Mouse (Mus musculus) liver, embryonic 16.5 days (tissue): Measurements from ENCODE around the gene Hist1h3h. TPM values are rescaled to one million over a fixed set of nuclear protein-coding genes. Genes with fewer than 3 reads are reported as not detected.
"Not testable (repeated sequence)": the region's sequence is repeated elsewhere in the genome, so short reads cannot be mapped to it uniquely, and the experiment has no call there.

ENCODE experiments used
- ATAC-seq: fragments of 200-750 bp; cut with Nextera tagmentation; 2 replicates; pipeline ENCODE4 v1.8.0; 2017; ENCODE audit warnings: low read depth, mild to moderate bottlenecking, moderate number of reproducible peaks, moderate library complexity
- H3K27ac ChIP-seq: fragments of 300-500 bp; sonication (generic); 2 replicates; pipeline ENCODE4 v1.5.1; 2014; ENCODE audit warnings: mild to moderate bottlenecking, low read length
- H3K27me3 ChIP-seq: fragments of 300-500 bp; sonication (generic); 2 replicates; pipeline ENCODE4 v1.6.1; 2014; ENCODE audit warnings: low read depth, low read length, mixed read lengths; ENCODE audit not compliant: control insufficient read depth, insufficient read depth
- H3K36me3 ChIP-seq: fragments of 300-500 bp; sonication (generic); 2 replicates; pipeline ENCODE4 v1.6.1; 2014; ENCODE audit warnings: mild to moderate bottlenecking; ENCODE audit not compliant: control insufficient read depth, insufficient read depth
- H3K4me1 ChIP-seq: fragments of 300-500 bp; sonication (generic); 2 replicates; pipeline ENCODE4 v1.6.1; 2014; ENCODE audit warnings: low read depth, low read length, mixed read lengths; ENCODE audit not compliant: control insufficient read depth
- H3K4me2 ChIP-seq: fragments of 300-500 bp; sonication (generic); 2 replicates; pipeline ENCODE4 v1.6.1; 2014; ENCODE audit warnings: low read depth, low read length, mixed read lengths
- H3K4me3 ChIP-seq: fragments of 300-500 bp; sonication (generic); 2 replicates; pipeline ENCODE4 v1.5.1; 2014; ENCODE audit warnings: low read depth, mild to moderate bottlenecking, low read length
- H3K9ac ChIP-seq: fragments of 300-500 bp; sonication (generic); 2 replicates; pipeline ENCODE4 v1.6.1; 2014; ENCODE audit warnings: low read depth, low read length
- H3K9me3 ChIP-seq: fragments of 300-500 bp; sonication (generic); replicated peaks from 2 replicates; pipeline ENCODE4 v1.6.1; 2016; ENCODE audit warnings: low read length; ENCODE audit not compliant: control insufficient read depth
- WGBS: fragments of 180-500 bp; shearing (Covaris S2); extraction: QIAGEN DNeasy Blood & Tissue Kit; methylation state at CpG from one replicate; pipeline ENCODE4 v1.1.7; 2014; ENCODE audit not compliant: insufficient replicate concordance; 5-methylcytosine and 5-hydroxymethylcytosine counted together
- polyA plus RNA-seq: library from polyadenylated mRNA; unstranded; fragments of >200 nt; fragmentation: Nextera tagmentation; extraction: Ambion mirVana; gene quantifications from 2 replicates; pipeline ENCODE4 v1.2.1, GENCODE M21; 2015

Hist1h3h gene
- polyA plus RNA-seq, 1 experiment from 2014 or later, result 4.4 TPM

DNA sequence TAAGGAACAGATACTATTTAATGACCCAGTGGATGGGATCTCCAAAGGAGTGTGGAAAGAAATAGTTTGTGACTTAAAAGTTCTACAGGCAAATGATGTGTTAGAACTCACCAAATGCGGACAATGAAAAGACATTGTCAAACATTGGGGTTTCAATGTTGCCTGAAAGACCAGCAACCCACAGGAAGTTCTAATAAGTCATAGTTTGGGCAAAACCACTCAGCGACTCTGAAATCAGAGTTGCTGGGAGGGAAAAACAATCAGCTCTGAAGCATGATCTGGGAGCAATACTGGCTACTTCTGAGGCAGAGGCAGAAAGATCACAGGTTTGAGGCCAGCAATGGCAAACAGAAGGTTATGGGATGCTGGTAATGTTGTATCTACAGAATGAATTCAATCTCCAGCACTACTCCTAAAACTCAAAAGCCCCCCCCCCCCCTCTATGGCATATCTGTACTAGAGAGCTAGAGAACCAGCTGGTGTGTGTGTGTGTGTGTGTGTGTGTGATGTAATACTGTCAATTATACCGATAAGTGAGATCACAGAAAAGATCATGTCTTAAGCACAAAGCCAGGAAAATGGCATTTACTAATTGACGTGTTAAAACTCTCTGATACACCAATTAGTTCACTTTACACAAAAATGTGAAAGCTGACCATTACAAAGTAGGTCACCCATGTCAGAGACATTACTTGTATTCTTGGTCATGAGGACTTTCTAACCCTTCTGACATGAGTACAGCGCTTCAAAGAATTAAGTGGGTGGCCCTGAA is 32.1 kb downstream of the Hist1h3h start:
- H3K4me3 ChIP-seq, result peak overlapping the region; percentile 76
- 2% methylated on average over 5 of the region's 5 CpGs for WGBS
- H3K4me2 ChIP-seq, result peak overlapping the region; percentile 76
- peaks cover 17% of the 10 kb centered on the region for H3K4me1 ChIP-seq
- H3K36me3 ChIP-seq, result peaks cover 4% of the 10 kb centered on the region; the same call in 1 of the 2 replicates
- peak overlapping the region; percentile 87 for H3K9ac ChIP-seq
- H3K27me3 ChIP-seq, result no peaks in the 10 kb centered on the region
- ATAC-seq, result no peak
- peak overlapping the region; percentile 94 for H3K27ac ChIP-seq
- H3K9me3 ChIP-seq, result no peaks in the 10 kb centered on the region

DNA sequence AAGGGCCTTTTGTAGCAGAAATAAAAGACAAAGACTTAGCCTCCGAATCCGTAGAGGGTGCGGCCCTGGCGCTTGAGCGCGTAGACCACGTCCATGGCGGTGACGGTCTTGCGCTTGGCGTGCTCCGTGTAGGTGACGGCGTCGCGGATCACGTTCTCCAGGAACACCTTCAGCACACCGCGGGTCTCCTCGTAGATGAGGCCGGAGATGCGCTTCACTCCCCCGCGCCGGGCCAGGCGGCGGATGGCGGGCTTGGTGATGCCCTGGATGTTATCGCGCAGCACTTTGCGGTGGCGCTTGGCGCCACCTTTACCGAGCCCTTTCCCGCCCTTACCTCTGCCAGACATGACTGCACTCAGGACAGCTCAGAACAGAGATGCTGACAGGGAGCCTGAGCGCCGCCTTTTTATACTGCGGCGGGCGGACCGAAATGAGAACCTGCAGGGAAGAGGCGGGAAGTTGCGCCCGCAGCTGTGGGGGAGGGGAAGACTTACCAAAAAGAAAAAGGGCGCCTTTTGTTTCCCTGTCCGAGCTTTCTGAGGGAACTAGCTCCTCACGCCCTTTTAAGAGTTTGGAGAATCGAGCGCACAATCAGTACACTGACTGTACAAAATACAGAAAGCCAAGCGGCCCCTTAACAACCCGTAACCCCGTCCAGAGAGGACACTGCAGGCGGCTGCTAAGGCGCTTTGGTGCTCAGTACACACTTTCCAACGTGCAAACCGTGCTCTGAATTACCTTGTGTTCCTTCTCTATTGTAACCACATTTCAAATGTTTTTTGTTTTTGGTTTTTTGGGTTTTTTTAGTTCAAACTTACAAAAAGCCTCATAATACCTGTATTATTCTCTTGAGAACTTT is 32.9 kb downstream of the Hist1h3h start, which contains the start of gene Hist1h4k:
Hist1h4k (minus strand) TSS at position 347 of the 859 bp plus-strand sequence.
- H3K9me3 ChIP-seq, H3K36me3 ChIP-seq, H3K27me3 ChIP-seq: not testable (repeated sequence)
- peaks cover 17% of the 10 kb centered on the region for H3K4me1 ChIP-seq
- ATAC-seq, result peak; percentile 58
- H3K4me2 ChIP-seq, result peak within 1 kb of the TSS; percentile 76
- peak within 1 kb of the TSS; percentile 99 for H3K27ac ChIP-seq
- peak within 1 kb of the TSS; percentile 76 for H3K4me3 ChIP-seq
- H3K9ac ChIP-seq, result peak within 1 kb of the TSS; percentile 87
- WGBS, result under 1% methylated on average over 41 of the region's 56 CpGs

DNA sequence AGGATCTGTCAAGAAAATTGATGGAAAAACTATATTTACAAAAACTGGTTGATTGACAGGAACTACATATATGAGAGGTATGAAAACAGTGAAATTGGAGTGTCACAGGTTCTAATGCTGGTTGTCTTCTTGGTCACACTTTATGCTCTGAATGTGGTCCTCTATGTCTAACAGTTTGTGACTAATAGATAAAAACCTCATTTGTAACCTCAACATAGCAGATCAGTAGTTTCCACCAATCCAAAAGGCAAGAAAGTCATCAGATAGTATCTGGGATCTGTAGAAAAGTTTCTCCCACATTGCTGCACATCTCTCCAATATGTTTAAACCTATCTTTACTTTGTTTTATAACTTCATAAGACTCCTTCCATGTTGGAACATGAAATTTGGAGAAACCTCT is 34.0 kb downstream of the Hist1h3h start:
- no peaks in the 10 kb centered on the region for H3K9me3 ChIP-seq
- no peaks in the 10 kb centered on the region for H3K27me3 ChIP-seq
- H3K4me3 ChIP-seq, result peak overlapping the region; percentile 6
- H3K4me2 ChIP-seq, result peak overlapping the region; percentile 75
- H3K4me1 ChIP-seq, result peaks cover 15% of the 10 kb centered on the region
- peak overlapping the region; percentile 99 for H3K27ac ChIP-seq
- ATAC-seq, result no peak
- peaks cover 4% of the 10 kb centered on the region; the same call in 1 of the 2 replicates for H3K36me3 ChIP-seq
- H3K9ac ChIP-seq, result peak overlapping the region; percentile 70

DNA sequence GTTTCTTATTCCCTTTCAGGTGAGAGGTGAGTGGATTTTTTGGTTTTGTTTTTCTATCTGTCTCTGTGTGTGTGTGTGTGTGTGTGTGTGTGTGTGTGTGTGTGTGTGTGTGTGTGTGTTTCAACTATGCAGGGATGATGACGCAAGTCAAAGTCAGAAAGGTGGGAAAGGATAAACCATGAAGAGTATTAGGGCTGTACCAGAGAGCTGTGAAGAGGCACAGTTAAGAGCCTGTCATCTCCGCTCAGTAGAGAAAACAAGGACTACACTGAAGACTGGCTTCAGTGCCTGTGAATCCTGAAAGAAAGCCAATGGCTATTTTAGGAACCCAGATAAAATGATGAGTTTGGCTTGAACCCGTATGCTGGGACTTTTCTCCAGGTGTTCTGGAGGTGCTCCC is 34.4 kb downstream of the Hist1h3h start:
- peaks cover 4% of the 10 kb centered on the region; the same call in 1 of the 2 replicates for H3K36me3 ChIP-seq
- H3K9ac ChIP-seq, result peak overlapping the region; percentile 70
- peaks cover 12% of the 10 kb centered on the region for H3K4me1 ChIP-seq
- no peak for ATAC-seq
- peak overlapping the region; percentile 99 for H3K27ac ChIP-seq
- peak overlapping the region; percentile 75 for H3K4me2 ChIP-seq
- H3K9me3 ChIP-seq, result no peaks in the 10 kb centered on the region
- 39% methylated on average over 3 of the region's 3 CpGs for WGBS
- H3K4me3 ChIP-seq, result peak overlapping the region; percentile 63
- no peaks in the 10 kb centered on the region for H3K27me3 ChIP-seq

GRCm38 (mm10) chr13:21752356-21752755 is 34.9 kb downstream of the Hist1h3h start:
- peaks cover under 1% of the 10 kb centered on the region; the same call in 1 of the 2 replicates for H3K36me3 ChIP-seq
- peak overlapping the region; percentile 63 for H3K4me3 ChIP-seq
- H3K9ac ChIP-seq, result peak overlapping the region; percentile 70
- H3K27ac ChIP-seq, result peak overlapping the region; percentile 99
- no peaks in the 10 kb centered on the region for H3K9me3 ChIP-seq
- peak overlapping the region; percentile 75 for H3K4me2 ChIP-seq
- peaks cover 11% of the 10 kb centered on the region for H3K4me1 ChIP-seq
- ATAC-seq, result no peak
- H3K27me3 ChIP-seq, result no peaks in the 10 kb centered on the region
- 31% methylated on average over 3 of the region's 3 CpGs for WGBS

DNA sequence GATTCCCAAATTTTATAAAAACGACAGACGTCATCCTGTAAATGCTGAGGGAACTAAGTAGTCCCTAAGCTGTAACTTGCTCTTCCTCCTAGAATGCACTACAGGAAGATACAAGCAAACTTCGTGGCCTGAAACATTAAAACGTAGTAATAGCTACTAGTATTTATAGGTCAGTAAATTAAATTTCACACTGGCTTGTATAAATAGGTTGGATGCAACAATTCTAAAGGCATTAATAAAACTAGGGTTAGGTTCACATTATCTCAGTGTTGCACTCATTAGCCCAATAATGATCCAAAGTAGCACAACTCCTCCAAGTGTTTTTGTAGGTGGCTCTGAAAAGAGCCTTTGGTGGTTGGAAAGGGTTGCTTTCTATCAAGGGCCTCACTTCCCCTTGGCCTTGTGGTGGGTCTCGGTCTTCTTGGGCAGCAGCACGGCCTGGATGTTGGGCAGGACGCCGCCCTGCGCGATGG is 35.6 kb downstream of the Hist1h3h start:
- WGBS, result under 1% methylated on average over 10 of the region's 10 CpGs

GRCm38 (mm10) chr13:21753524-21754285 is 36.2 kb downstream of the Hist1h3h start, which contains the start of the genes Hist1h2ak and Hist1h2bn:
TSS of gene Hist1h2ak (minus strand) at chr13:21753827.
TSS of gene Hist1h2bn (plus strand) at chr13:21754123.
- peak; percentile 84 for ATAC-seq
- not testable (repeated sequence) for H3K36me3 ChIP-seq, H3K9me3 ChIP-seq

More for the DNA sequence above, 35.6 kb downstream of the Hist1h3h start:
- peak overlapping the region; percentile 75 for H3K4me2 ChIP-seq
- H3K4me1 ChIP-seq, result peaks cover 8% of the 10 kb centered on the region
- peak overlapping the region; percentile 63 for H3K4me3 ChIP-seq
- no peaks in the 10 kb centered on the region for H3K36me3 ChIP-seq
- no peak for ATAC-seq
- peak overlapping the region; percentile 70 for H3K9ac ChIP-seq
- H3K9me3 ChIP-seq, result no peaks in the 10 kb centered on the region
- peak overlapping the region; percentile 99 for H3K27ac ChIP-seq
- no peaks in the 10 kb centered on the region for H3K27me3 ChIP-seq

DNA sequence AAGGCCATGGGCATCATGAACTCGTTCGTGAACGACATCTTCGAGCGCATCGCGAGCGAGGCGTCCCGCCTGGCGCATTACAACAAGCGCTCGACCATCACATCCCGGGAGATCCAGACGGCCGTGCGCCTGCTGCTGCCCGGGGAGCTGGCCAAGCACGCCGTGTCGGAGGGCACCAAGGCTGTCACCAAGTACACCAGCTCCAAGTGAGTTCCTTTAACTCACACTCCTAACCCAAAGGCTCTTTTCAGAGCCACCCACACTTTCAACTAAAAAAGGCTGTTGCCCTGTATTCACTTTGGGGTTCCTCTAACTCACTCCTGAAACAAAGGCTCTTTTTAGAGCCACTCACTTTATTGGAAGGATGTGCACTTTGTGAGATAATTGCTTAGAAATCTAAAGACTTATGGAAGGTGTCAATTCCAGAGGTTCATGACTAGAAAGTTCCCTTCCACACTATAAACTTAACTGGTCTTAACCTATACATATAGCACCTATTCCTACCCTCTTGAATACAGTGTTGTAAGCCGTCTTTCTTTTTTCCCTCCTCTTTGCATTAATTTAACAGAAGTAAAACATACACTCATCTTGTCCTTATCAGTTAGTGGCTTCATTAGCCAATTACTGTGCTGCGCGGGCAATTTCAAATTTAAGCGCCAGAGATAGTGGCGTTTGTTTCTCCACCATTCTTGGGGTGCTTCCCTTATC is 37.0 kb downstream of the Hist1h3h start:
- WGBS, result 2% methylated on average over 8 of the region's 26 CpGs
- Histone ChIP-seq H3K4me3 (peak overlapping the region; percentile 63), H3K4me2 (peak overlapping the region; percentile 75), H3K9ac (peak overlapping the region; percentile 64), H3K27ac (peak overlapping the region; percentile 99)
- peak; percentile 17 for ATAC-seq
- not testable (repeated sequence) for H3K9me3 ChIP-seq, H3K4me1 ChIP-seq, H3K36me3 ChIP-seq, H3K27me3 ChIP-seq

More at GRCm38 (mm10) chr13:21753524-21754285, 36.2 kb downstream of the Hist1h3h start, which contains the start of the genes Hist1h2ak and Hist1h2bn:
- Histone ChIP-seq H3K4me3 (peak within 1 kb of the TSS; percentile 63), H3K4me2 (peak within 1 kb of the TSS; percentile 75), H3K27ac (peak within 1 kb of the TSS; percentile 99), H3K9ac (peak within 1 kb of the TSS; percentile 70)
- not testable (repeated sequence) for H3K27me3 ChIP-seq, H3K4me1 ChIP-seq
- under 1% methylated on average over 40 of the region's 50 CpGs for WGBS
